Mouse (Mus musculus) stomach, postnatal 0 days (tissue): ENCODE data around the gene Glb1l3. TPM values are rescaled to one million over a fixed set of nuclear protein-coding genes. Genes with fewer than 3 reads are reported as not detected.
"Not testable (repeated sequence)": the region's sequence is repeated elsewhere in the genome, so short reads cannot be mapped to it uniquely, and the experiment has no call there.

ENCODE experiments used
- ATAC-seq: fragments of 200-750 bp; cut with Nextera tagmentation; 2 replicates; pipeline ENCODE4 v1.8.0; 2017; ENCODE audit not compliant: low FRiP score, low TSS enrichment
- DNase-seq: peaks from one replicate; pipeline ENCODE4 v3.0.0-alpha.2; 2016; ENCODE audit warnings: low spot score
- H3K27ac ChIP-seq: fragments of 300-500 bp; sonication (generic); replicated peaks from 2 replicates; pipeline ENCODE4 v1.5.1; 2014; ENCODE audit warnings: mild to moderate bottlenecking, control low read depth
- H3K27me3 ChIP-seq: fragments of 300-500 bp; sonication (generic); 2 replicates; pipeline ENCODE4 v1.6.1; 2014; ENCODE audit warnings: low read length; ENCODE audit not compliant: control insufficient read depth, insufficient read depth
- H3K36me3 ChIP-seq: fragments of 300-500 bp; sonication (generic); 2 replicates; pipeline ENCODE4 v1.6.1; 2014; ENCODE audit warnings: low read length, mixed read lengths; ENCODE audit not compliant: control insufficient read depth, insufficient read depth
- H3K4me1 ChIP-seq: fragments of 300-500 bp; sonication (generic); replicated peaks from 2 replicates; pipeline ENCODE4 v1.6.1; 2014; ENCODE audit warnings: antibody characterized with exemption; ENCODE audit not compliant: control insufficient read depth, insufficient read depth
- H3K4me2 ChIP-seq: fragments of 300-500 bp; sonication (generic); replicated peaks from 2 replicates; pipeline ENCODE4 v1.6.1; 2014; ENCODE audit warnings: low read depth, mild to moderate bottlenecking, control low read depth, moderate library complexity
- H3K4me3 ChIP-seq: fragments of 300-500 bp; sonication (generic); 2 replicates; pipeline ENCODE4 v1.5.1; 2014; ENCODE audit warnings: low read depth, low read length, control low read depth
- H3K9ac ChIP-seq: fragments of 300-500 bp; sonication (generic); 2 replicates; pipeline ENCODE4 v1.6.1; 2014; ENCODE audit warnings: mild to moderate bottlenecking, low read length, control low read depth, mixed read lengths
- H3K9me3 ChIP-seq: fragments of 300-500 bp; sonication (generic); 2 replicates; pipeline ENCODE4 v1.6.1; 2016; ENCODE audit warnings: low read length; ENCODE audit not compliant: control insufficient read depth
- CTCF ChIP-seq: IDR thresholded peaks from 2 replicates; pipeline ENCODE4 v1.5.1; 2016; ENCODE audit warnings: antibody characterized with exemption, low read depth, mild to moderate bottlenecking, moderate library complexity
- EP300 ChIP-seq: optimal IDR thresholded peaks from 2 replicates; pipeline ENCODE3; 2016; ENCODE audit warnings: antibody characterized with exemption
- WGBS: fragments of 180-500 bp; shearing (Covaris S2); extraction: QIAGEN DNeasy Blood & Tissue Kit; methylation state at CpG from one replicate; pipeline ENCODE4 v1.1.7; 2014; 5-methylcytosine and 5-hydroxymethylcytosine counted together
- polyA plus RNA-seq: library from polyadenylated mRNA; unstranded; fragments of >200 nt; fragmentation: Nextera tagmentation; extraction: Ambion mirVana; gene quantifications from 2 replicates; pipeline ENCODE4 v1.2.1, GENCODE M21; 2015

Gene Glb1l3
- polyA plus RNA-seq, result 0.13 and 0.17 TPM in 2 replicates

DNA sequence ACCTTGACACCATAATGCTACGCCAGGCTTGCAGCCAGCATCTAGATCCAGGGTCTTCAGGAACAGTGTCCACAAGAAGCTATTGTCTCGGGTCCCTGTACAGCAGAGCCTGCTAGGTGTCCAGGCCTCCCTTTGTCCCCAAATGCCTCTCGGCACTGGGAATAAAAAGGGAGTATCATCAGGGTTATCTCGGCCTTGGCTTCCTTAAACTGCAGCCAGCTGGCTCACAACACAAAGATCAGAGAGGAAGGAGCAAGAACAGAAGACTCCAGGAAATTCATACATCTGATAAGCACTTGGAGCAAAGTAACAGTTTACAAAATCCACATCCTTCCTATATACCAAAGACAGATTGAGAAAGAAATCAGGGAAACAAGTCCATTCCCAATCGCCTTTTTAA lies at the start of gene Glb1l3:
Gene Glb1l3, minus strand, starts transcription at position 140 of the 400 bp plus-strand sequence.
- Histone ChIP-seq H3K36me3 (no peaks in the 10 kb centered on the region), H3K27ac (no peak within 1 kb of the TSS), H3K9ac (no peak within 1 kb of the TSS), H3K9me3 (no peaks in the 10 kb centered on the region), H3K4me1 (no peaks in the 10 kb centered on the region), H3K4me2 (no peak within 1 kb of the TSS), H3K4me3 (no peak within 1 kb of the TSS), H3K27me3 (no peaks in the 10 kb centered on the region)
- WGBS, result 67% methylated on average over 5 of the region's 5 CpGs
- ATAC-seq (no peak), DNase-seq (no peak)
- no peak for TF ChIP-seq EP300

DNA sequence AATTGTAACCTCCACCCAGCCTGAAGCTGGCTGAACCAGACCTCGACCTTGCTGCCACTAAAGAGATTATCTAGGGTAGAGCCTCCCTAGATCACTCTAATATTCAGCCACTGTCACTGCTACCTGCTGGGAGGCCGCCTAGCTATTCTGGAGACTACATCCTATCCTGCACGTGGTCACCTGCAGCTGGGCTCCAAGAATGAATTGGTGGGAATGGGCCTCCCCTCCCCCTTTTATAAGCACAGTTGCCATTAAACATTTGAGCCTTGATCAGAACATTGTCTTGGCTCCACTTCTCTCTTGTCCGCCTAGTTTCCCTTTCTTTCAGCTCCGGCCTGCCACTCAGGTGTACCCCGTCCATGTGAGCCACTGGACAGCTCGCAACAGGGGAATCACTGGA lies 9.2 kb upstream of the Glb1l3 start:
- H3K9me3 ChIP-seq, DNase-seq, H3K36me3 ChIP-seq, H3K9ac ChIP-seq, H3K27me3 ChIP-seq, H3K4me3 ChIP-seq, H3K27ac ChIP-seq, H3K4me2 ChIP-seq, ATAC-seq, H3K4me1 ChIP-seq: not testable (repeated sequence)
- 69% methylated on average over 7 of the region's 7 CpGs for WGBS

DNA sequence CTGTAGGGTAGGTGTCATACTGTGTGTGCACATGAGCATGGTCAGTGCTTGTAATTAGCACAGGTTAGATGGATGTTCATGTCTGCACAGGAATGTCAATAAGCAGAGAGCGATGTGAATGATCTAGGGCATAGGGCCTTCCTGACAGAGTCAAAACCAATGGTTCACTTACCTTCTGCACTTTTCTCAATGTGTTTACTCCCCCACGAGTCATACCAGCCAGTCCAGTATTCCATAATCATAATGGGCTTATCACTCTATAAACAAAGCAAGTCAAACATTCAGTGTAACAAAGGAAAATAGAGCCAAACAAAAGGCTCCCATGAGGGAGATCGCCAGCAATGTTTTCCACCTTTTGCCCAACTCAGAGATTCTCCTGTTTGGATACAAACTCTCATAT lies 29.6 kb downstream of the Glb1l3 start:
- no peak overlapping the region for H3K4me3 ChIP-seq
- no peak overlapping the region for H3K9ac ChIP-seq
- H3K4me1 ChIP-seq, result no peaks in the 10 kb centered on the region
- H3K27ac ChIP-seq, result no peak overlapping the region
- no peaks in the 10 kb centered on the region for H3K27me3 ChIP-seq
- 39% methylated on average over 3 of the region's 3 CpGs for WGBS
- ATAC-seq, result peak; percentile 98
- no peak overlapping the region for H3K4me2 ChIP-seq
- H3K36me3 ChIP-seq, result no peaks in the 10 kb centered on the region
- H3K9me3 ChIP-seq, result no peaks in the 10 kb centered on the region
- DNase-seq, result peak; percentile 58
- TF ChIP-seq EP300 (no peak), CTCF (no peak)

DNA sequence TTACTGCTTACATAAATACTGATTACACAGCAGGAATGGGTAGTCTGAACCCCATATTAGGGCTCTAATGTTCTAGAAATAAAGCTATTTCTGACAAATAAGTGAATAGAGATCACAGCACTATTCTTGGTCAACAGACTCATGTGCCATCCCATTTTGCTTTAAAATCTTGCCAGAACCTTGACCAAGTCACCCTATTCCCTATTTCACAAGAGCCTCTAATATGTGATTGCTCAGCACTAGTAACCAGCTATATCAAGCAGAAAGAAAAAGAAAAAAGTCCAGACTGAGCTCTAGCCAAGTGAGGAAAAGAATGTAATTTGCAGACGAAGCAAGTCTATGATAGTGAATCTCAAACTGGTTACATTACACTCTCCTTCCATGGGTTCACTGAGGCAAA lies 40.7 kb downstream of the Glb1l3 start:
- TF ChIP-seq EP300 (no peak), CTCF (no peak)
- Histone ChIP-seq H3K4me3 (no peak overlapping the region), H3K36me3 (no peaks in the 10 kb centered on the region), H3K9ac (no peak overlapping the region), H3K4me2 (no peak overlapping the region), H3K27ac (no peak overlapping the region), H3K9me3 (no peaks in the 10 kb centered on the region), H3K4me1 (no peaks in the 10 kb centered on the region), H3K27me3 (no peaks in the 10 kb centered on the region)
- no peak for DNase-seq
- 59% methylated on average over 1 of the region's 1 CpGs for WGBS
- no peak for ATAC-seq

DNA sequence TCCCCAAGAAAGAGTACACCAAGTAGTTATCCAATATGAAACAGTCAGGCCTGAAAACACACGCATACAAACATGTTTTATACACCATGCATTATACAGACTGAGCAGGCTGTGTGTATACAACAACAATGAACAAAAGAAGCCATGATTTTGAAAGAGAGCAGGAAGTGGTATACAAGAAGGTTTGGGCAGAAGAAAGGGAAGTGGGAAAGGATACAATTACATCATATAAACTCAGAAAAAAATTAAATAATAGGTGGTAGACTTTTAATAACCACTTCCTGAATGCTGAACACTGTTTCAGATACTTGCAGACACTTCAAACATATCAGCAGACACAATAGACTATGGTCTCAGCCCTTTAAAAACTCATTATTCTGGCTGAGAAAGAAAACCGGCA lies 52.0 kb downstream of the Glb1l3 start:
- H3K27ac ChIP-seq, result no peak overlapping the region
- no peak overlapping the region for H3K9ac ChIP-seq
- H3K4me2 ChIP-seq, result no peak overlapping the region
- no peak for ATAC-seq
- no peaks in the 10 kb centered on the region for H3K4me1 ChIP-seq
- TF ChIP-seq CTCF (no peak), EP300 (no peak)
- H3K4me3 ChIP-seq, result no peak overlapping the region
- H3K27me3 ChIP-seq, result no peaks in the 10 kb centered on the region
- H3K9me3 ChIP-seq, result no peaks in the 10 kb centered on the region
- 75% methylated on average over 2 of the region's 2 CpGs for WGBS
- no peaks in the 10 kb centered on the region for H3K36me3 ChIP-seq
- no peak for DNase-seq

DNA sequence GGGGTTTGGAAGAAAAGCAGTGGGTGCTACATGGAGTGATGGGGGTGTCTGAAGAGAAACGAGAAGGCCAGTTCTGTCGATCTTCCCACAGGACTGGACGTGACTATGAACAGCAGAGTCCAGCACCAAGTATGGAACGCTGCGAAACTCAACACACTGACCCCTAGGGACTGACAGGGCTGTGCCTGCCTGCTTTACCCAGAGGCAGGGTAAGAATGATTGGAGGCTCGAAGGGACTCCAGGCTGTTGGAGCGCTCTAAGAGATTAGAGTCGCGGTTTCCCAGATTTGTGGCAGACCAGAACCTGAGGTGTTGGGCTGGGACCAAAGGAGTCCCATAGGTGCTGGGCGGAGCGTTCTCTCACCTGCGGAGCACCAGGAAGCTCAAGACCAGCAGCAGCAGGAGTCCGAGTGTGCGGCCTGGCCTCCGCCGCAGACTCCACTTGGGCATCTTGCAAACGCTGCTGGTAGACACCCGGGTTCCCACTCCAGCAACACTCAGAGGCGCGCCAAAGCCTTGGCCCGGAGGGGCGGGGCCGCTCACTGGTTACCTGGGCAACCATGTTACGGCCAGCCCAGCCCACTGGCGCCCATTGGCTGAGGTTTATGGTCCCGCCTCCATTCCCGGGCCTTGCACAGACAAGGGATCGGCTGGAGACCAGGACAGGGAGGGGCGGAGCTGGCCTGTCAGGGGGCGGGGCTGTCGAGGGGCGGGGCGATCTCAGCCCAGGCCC lies 54.6 kb downstream of the Glb1l3 start, which contains the start of gene Glb1l2:
Gene Glb1l2, minus strand, starts transcription at position 534 of the 732 bp plus-strand sequence.
- no peaks in the 10 kb centered on the region for H3K4me1 ChIP-seq
- WGBS, result 2% methylated on average over 33 of the region's 33 CpGs
- peak; percentile 99 for DNase-seq

More for the DNA sequence above, 54.6 kb downstream of the Glb1l3 start, which contains the start of gene Glb1l2:
- Histone ChIP-seq H3K9ac (peak within 1 kb of the TSS; percentile 4; the same call in 1 of the 2 replicates), H3K36me3 (no peaks in the 10 kb centered on the region), H3K27ac (peak within 1 kb of the TSS; percentile 63), H3K9me3 (no peaks in the 10 kb centered on the region), H3K4me3 (peak within 1 kb of the TSS; percentile 51), H3K4me2 (peak within 1 kb of the TSS; percentile 70), H3K27me3 (no peaks in the 10 kb centered on the region)
- TF ChIP-seq EP300 (no peak), CTCF (peak; percentile 51)
- peak; percentile 100 for ATAC-seq
